Mouse (Mus musculus): ENCODE measurements around the gene Bcat1.
A peak's percentile ranks its signal among the peaks of the same experiment; 100 is the strongest.

Gene Bcat1

DNA sequence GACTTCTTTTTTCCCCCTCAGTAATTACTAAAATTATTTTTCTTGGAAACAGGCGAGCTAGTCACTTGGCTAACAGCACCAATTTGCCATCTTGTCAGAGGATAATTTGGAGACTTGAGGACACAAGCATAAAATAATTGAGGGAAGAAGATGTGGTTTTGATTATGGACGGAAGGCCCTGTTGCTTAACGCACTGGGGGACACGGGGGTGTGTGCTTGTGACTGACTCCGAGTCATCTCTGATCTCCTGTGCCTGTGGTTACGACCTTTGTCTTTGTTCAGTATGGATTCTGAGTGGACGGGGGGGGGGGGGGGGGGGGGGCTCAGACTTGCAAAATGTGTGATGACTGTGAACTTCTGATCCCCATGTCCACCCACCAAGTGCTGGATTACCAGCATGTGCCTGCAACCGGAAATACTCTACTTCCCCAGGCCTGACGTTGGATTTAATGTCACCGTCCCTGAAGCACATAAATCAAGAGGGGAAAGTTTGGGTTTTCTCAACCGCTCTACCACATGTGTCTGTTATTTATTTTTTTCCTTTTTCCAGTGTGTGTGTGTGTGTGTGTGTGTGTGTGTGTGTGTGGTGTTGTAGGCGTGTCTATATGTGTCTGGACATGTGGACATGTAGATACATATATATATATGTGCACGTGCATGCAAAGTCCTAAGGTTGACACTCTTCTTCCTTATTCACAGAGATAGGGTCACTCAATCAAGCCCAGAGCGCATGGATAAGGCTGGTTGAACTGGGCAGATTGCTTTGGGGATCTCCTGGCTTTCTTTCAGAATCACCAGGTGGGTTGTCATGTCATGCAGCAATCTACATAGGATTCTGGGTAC, 73.7 kb downstream of the Bcat1 start:
- DNase-seq, result no peak

GRCm38 (mm10) chr6:145001493-145001892, 74.5 kb downstream of the Bcat1 start:
- no peak for DNase-seq

DNA sequence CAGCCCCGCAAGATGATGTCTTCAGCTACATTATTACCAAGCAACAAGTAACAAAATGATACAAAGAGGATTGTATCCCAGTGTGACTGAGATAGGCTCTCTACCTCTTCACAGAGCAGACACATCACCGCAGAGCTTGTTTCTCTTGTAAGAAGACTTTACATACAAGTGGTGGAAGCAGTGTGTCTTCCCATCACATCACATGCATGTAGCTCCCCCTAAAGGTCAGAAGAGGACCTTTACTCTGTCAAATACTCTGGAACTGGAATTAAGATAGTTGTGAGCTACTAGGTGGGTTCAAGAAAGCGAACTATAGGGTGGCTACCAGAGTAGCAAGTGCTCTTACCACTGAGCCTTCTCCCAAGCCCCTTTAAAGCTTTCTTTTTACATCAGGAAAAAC, 78.8 kb downstream of the Bcat1 start:
- DNase-seq, result no peak

GRCm38 (mm10) chr6:144992111-144992510, 83.9 kb downstream of the Bcat1 start:
- DNase-seq, result no peak

- no peak for DNase-seq
Measured at GRCm38 (mm10) chr6:144989193-144989592, 86.8 kb downstream of the Bcat1 start.

DNA sequence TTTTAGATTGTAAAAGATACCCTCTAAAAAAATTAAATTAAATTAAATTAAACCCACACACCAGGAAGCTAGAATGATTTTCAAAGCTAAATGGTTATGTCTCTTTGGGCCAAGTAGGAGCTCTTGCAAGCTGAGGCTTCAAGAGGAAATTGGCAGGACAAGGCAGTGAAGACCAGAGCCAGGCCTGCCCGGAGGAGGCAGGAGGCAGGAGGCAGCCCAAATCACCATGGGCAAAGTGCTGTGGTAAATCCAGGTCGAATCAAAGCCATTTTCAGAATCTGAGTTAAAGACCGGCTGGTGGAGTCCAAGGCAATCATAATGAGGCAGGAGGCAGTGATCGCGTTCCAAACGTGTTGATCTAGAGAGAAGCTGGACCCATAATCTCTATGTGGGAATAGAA, 88.3 kb downstream of the Bcat1 start:
- no peak for DNase-seq

DNA sequence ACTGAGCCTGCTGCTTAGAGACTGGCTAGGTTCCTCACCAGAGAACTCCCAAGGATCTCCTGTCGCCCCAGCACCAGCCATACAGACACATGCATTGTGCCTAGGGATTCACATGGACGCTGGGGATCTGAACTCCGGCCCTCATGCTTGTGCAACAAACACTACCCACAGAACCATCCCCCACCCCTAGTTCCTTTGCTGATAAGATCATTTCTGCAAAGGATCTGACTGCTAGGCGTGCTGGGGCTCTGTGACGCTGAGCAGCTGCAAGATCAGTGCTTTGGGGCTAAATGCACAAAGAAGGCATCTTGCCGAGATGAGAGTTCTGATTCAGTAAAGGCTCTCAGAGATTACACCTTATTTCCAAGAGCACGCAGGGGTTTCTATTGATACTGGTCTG, 88.8 kb downstream of the Bcat1 start:
- DNase-seq, result no peak

DNA sequence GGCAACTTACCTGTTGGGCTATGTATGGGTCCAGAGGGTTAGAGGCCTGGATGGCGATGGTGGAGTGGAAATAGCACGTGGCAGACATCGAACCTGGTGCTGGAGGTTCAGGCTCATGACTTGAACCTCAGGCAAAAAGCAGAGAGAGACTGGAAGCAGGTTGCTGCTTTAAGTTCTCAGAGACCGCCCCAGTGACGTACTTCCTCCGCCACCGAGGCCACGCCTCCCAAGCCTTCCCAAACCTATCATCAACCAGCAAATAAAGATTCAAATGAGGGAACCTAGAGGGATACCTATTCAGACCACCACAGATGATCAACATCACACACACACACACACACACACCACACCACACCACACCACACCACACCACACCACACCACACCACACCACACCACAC, 91.8 kb downstream of the Bcat1 start:
- DNase-seq, result no peak

- DNase-seq, result no peak
Measured at GRCm38 (mm10) chr6:144982093-144982492, 93.9 kb downstream of the Bcat1 start.

- DNase-seq, result no peak
Measured at GRCm38 (mm10) chr6:144972351-144972750, 103.6 kb downstream of the Bcat1 start.

GRCm38 (mm10) chr6:144970900-144971299, 105.1 kb downstream of the Bcat1 start:
- no peak for DNase-seq

GRCm38 (mm10) chr6:144967536-144967935, 108.4 kb downstream of the Bcat1 start:
- DNase-seq, result no peak

- DNase-seq, result no peak
Measured at GRCm38 (mm10) chr6:144964205-144964604, 111.8 kb downstream of the Bcat1 start.

GRCm38 (mm10) chr6:144963156-144963555, 112.8 kb downstream of the Bcat1 start:
- no peak for DNase-seq

DNA sequence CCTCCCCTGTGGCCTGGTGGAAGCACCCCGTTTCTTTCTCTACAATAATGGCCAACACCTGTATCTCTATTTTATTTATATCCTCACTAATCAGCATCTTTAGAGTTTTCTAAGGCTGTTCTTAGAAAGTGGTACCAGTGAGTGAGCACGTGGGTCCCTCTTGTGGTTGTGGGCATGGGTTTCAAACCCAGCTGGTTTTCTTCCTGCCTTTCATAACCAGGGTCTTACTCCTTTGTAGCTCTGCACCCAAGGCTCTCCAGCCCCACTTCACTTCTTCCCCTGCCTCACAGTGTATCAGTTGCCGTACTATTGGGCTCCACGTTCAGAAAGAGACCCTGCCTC, 114.0 kb downstream of the Bcat1 start:
- DNase-seq, result peak; percentile 13

DNA sequence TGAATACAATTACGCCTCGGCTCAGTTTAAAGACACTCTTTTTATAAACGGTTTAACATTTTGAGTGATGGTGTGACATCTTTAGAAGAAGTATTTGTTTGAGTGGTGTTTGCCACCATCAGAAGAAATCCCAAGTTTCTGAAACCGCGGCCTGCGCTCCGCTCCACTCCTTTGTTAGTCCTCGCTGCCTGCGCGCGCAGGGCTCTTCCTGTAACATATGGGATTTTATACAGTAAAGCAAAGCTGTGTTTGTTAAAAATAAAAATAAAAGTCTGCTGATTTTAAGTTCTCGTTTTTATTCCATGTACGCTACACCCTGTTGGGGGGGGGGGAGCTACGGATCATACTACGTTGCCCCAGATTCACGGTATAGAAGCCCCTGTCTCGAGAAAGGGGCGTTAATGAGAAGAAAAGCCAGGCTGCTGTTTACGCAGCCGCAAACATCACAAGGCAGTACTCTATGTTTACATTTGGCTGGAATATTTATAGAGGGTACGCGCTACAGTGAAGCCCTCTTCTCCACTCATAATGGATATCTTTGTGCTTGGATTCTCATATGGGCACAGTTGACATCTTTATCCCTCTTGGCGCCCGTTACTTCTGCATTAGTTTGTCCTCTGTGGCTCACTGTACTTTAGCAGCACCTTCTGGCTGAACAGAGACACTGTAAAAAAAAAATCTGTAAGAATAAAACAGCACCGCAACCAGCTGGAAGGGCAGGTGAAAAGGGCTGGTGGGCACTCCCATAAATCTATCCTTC, 114.6 kb downstream of the Bcat1 start:
- peak; percentile 55 for DNase-seq

DNA sequence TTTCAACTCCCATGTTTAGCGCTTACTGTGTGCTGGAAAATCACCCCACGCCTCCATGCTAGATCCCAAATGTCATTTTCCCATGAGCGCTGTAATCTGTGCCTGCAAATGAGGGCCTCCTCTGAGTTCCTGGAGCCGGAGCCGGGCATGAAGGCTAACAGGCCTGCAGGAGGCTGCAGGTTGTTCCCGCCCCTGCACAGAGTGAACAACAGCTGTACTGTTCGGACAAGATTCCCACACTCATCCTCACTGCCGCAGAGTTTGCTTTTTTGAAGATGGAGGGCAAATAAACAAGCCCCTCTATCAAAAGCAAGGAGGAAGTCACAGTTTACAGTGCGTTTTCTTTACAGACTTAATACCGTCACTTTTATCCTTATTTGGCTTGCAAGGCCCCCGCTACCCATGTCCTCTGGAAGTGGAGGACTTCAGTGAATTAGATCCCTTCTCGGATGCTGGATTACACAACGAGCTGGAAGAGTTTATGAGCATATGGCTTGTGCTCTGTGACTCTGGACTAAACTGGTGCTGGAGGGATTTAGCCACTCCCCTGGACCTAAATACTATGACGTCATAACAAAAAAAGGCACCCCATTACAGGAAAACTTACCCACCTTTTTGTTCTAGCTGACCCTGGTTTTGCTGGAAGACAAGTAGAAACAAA, 120.0 kb downstream of the Bcat1 start:
- DNase-seq, result peak; percentile 25

DNA sequence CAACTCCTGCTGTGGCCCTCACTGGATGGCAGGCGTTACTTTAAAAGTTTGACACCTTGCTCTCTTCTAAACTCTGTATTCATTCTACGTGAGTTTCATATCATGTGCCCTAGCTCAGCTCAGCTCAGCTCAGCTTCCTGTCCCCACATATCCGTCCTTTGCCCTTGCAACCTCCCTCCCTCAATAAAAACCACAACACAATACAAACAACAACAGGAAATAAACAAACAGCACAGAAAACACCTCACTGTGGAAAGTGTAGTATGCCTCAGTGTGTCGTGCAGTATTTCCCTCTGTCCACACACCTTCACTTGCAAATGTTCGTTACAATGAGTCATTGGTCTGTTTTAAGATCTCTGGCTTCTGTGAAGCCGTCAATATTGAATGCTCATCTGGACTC, 123.1 kb downstream of the Bcat1 start:
- no peak for DNase-seq

GRCm38 (mm10) chr6:144944435-144945365, 131.3 kb downstream of the Bcat1 start:
- no peak for DNase-seq

All from lung, postnatal 10 days (tissue).